Mouse (Mus musculus): ENCODE measurements around the gene Kmt2e.

DNA sequence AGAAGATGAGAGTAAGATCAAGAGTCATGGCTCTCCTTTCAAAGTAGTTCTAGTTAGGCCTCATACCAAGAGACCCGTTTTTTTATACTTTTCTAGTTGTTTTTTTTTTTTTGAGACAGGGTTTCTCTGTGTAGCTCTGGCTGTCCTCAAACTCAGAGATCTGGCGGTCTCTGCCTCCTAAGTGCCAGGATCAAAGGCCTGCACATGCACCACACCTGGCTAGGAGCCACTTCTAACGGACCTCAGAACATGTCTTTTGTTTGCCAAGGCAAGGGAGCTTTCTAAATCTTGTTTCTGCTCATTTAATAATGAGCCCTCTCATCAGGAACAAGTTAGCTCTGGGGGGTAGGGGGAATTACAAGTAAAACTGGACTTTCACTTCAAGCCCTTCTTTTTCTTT lies 90.4 kb downstream of the Kmt2e start:
- TF ChIP-seq CTCF (IDR thresholded peaks at IDR 0.05; ENCODE audit: low read depth, low read length) = no peak
- TF ChIP-seq EP300 (IDR thresholded peaks at IDR 0.05; ENCODE audit: insufficient read depth, low read depth, low read length) = no peak
